Mouse (Mus musculus): ENCODE data around the gene Olfr12. TPM values are rescaled to one million over a fixed set of nuclear protein-coding genes. Genes with fewer than 3 reads are reported as not detected.

Gene Olfr12
- not detected in 2 replicates for total RNA-seq (2023)

DNA sequence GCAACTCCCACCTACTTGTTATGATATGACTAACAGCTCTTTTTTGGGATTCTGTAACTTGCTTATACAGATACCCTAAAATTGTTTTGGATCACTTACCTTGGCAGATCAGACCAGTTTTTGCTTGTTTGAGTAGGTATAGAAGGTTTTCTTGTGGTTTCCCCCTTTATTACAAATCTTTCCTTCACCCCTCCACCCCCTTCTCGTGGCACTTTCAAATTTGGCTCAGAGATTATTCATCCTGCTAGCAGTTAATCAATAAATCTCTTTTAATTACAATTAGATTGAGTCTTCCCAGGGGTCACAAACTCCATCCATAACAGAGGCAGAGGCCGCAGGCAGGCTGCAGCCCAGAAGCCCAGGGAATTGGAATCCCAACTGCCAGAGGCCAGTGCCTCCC, at the start of gene Olfr12:
Gene Olfr12, plus strand, starts transcription at position 301 of the 400 bp plus-strand sequence.

DNA sequence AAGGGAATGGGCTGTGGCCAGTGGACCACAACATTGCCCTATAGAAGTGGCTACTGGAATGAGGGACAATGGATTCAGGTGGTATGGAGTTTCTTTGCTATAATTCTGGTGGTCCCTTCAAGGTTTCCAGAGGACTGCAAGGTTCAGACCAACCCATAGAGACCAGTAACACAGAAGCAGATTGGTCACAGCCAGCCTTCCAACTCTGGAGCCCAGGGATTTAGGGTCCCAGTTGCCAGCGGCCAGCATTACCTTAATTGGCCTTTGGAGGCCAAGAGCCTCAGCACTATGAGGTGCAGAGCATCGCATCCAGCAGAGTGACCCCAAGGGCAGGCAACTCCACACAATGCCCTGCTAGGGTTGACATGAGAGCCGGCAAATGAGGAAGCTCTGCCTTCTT, 46.6 kb upstream of the Olfr12 start, which contains the start of gene Olfr1413:
Gene Olfr1413, plus strand, starts transcription at position 301 of the 400 bp plus-strand sequence.

DNA sequence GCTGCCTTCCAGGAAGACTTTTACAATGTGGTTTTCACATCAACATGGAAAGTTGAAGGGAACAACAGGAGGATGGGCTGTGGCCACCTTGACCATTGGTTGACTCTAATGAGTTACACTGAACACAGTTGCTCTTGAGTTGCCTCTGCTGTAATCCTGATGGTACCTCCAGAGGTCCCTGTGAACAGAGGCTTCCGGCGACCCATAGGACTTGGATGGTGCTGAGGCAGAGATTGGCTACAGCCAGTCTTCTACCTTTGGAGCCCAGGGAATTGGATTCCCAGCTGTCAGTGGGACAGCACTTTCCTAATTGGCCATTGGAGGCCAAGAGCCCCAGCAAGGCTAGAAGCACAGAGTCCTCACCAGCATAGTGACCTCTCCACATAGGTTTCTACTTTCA, 32.1 kb upstream of the Olfr12 start, which contains the start of gene Olfr1412:
Gene Olfr1412, plus strand, starts transcription at position 301 of the 400 bp plus-strand sequence.

DNA sequence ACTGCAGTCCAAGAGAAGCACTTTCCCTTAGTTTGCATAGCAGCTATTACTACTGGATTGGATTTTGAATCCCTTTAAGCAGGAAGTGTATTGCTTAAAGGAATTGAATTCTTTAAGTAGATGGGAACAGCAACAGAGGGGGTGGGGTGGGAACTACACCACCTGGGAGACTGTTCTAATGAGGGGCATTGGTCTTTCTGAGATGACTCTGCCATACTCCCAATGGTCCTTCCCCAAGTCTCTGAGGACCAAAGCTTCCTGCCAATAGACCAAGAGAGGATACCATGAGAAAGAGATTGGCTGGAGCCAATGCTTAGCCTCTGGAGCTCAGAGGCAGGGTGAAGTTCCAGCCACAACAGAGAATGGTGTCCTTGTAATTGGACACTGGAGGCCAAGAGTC, 23.5 kb upstream of the Olfr12 start, which contains the start of gene Olfr1411:
Gene Olfr1411, plus strand, starts transcription at position 301 of the 400 bp plus-strand sequence.

DNA sequence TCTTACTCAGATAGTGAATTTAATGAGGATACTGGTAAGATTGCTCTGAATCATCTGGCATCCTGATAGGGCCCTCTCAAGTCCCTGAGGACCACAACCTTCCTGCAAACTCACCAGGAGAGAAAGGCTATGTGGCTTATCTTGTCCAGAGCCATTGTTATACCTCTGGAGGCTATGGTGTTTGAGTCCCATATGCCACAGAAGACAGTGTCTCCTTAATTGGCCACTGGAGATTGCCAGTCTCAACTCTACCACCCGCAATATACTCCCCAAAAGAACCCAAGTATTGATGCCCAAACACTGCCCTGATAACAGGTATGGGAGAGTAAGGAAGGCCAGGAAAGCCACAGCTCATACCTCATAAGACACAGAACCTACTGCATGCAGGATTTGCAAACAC, 12.1 kb upstream of the Olfr12 start, which contains the start of gene Olfr1410:
Gene Olfr1410, plus strand, starts transcription at position 301 of the 400 bp plus-strand sequence.

DNA sequence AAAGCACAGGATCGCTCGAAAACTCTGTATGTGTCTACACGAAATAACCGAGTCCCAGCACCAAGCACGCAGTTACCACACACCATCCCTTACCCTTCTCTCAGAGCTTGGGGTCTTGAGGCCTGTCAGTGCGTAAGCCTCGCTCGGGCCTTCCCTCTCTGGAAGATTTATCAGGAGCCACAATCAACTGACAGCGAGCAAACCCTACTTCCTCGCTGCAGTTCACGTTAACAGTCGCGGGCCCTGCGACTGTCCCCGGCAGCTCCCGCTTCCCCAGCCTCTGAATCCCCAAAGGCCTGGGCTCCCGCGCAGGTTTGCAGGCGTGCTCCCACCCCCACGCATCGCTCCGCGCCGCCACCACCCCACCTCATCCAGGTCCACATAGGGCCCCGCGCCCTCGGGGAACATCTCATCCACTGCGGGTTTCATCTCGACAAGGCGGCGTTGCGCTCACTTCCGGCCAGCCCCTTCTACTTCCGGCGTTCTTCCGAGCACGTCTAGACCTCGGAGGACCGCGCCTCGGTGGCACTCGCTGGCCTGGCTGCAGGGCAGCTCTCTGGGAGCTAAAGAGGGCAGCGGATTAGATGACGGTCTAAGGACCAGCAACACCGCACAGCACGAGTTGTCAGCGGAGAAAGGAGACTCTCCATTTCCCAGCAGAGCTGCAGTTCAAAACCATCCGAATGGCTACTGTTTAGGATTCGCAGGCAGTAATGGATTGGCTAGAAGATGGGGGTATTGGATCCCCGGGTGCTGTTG, 24.1 kb downstream of the Olfr12 start, which contains the start of gene Cops9:
Gene Cops9, minus strand, starts transcription at position 472 of the 759 bp plus-strand sequence.

DNA sequence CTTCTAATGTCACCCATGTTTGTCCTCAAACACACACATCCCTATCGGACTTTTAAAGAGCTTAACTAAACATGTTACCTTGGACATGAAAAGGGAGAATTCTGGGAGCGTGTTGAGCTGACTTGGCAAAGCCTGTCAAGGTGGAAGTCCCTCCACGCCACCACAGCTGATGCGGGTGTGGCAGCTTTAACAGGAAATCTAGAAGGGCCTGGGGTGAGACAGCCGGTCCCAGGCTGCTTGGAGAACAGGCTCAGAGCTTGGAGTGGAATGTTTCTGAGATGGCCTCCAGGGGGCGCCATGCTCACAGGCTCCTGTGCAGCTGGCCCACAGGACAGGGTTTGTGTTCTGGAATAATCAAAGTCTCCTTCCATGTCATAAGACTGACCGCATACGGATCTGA, 31.1 kb downstream of the Olfr12 start, which contains the start of gene Otos:
Gene Otos, minus strand, starts transcription at position 169 of the 400 bp plus-strand sequence.

Other genes starting within 250 kb of the Olfr12 start
- gene Ndufa10, start 143.9 kb upstream of the Olfr12 start, total RNA-seq (2023) = 59.4 and 69.1 TPM in 2 replicates
- gene Olfr1416, start 132.7 kb upstream of the Olfr12 start, total RNA-seq (2023) = not detected in 2 replicates
- not detected in 2 replicates for gene Olfr1415, start 121.7 kb upstream of the Olfr12 start, total RNA-seq (2023)
- not detected in 2 replicates for gene Olfr1414, start 99.1 kb upstream of the Olfr12 start, total RNA-seq (2023)
- gene Olfr1413, start 46.5 kb upstream of the Olfr12 start, total RNA-seq (2023) = not detected in 2 replicates
- not detected in 2 replicates for gene Olfr1412, start 32.0 kb upstream of the Olfr12 start, total RNA-seq (2023)
- not detected in 2 replicates for gene Olfr1411, start 23.4 kb upstream of the Olfr12 start, total RNA-seq (2023)
- gene Olfr1410, start 12.0 kb upstream of the Olfr12 start, total RNA-seq (2023) = not detected in 2 replicates
- 109 and 139 TPM in 2 replicates for gene Cops9, start 24.2 kb downstream of the Olfr12 start, total RNA-seq (2023)
- 2.6 and 4.1 TPM in 2 replicates for gene Otos, start 31.1 kb downstream of the Olfr12 start, total RNA-seq (2023)
- 39.8 and 41.8 TPM in 2 replicates for gene Gpc1, start 213.9 kb downstream of the Olfr12 start, total RNA-seq (2023)